Mouse (Mus musculus): ENCODE results near the gene Eif2b3. TPM values are rescaled to one million over a fixed set of nuclear protein-coding genes. Genes with fewer than 3 reads are reported as not detected.

Gene Eif2b3
- polyA plus RNA-seq, 1 experiment from 2014 or later: 23.6 TPM

- 88% methylated on average over 33 of the region's 33 CpGs for WGBS
- H3K4me2 ChIP-seq (ENCODE audit: low read depth, low read length): no peak overlapping the region
- H3K27ac ChIP-seq (ENCODE audit: low read length): no peak overlapping the region
- H3K9ac ChIP-seq (ENCODE audit: low read length): no peak overlapping the region
- ATAC-seq (replicated peaks; ENCODE audit: extremely low read depth, insufficient read depth, low FRiP score): no peak
- H3K4me3 ChIP-seq (ENCODE audit: low read length): no peak overlapping the region
- peaks cover 4% of the 10 kb centered on the region; the same call in 1 of the 2 replicates for H3K36me3 ChIP-seq (ENCODE audit: control insufficient read depth, insufficient read depth)
- peaks cover 19% of the 10 kb centered on the region for H3K4me1 ChIP-seq (ENCODE audit: control insufficient read depth, insufficient read depth, low read length)
- H3K27me3 ChIP-seq (ENCODE audit: control insufficient read depth, insufficient read depth, low read length): peaks cover 13% of the 10 kb centered on the region
- no peaks in the 10 kb centered on the region for H3K9me3 ChIP-seq (replicated peaks; ENCODE audit: control insufficient read depth, low read length)
Observed at GRCm38 (mm10) chr4:117127991-117128686, 108.9 kb downstream of the Eif2b3 start.

- Histone ChIP-seq H3K9me3 (replicated peaks; ENCODE audit: control insufficient read depth, low read length) (no peaks in the 10 kb centered on the region), H3K9ac (ENCODE audit: low read length) (no peak overlapping the region), H3K4me1 (ENCODE audit: control insufficient read depth, insufficient read depth, low read length) (peaks cover 8% of the 10 kb centered on the region), H3K27me3 (ENCODE audit: control insufficient read depth, insufficient read depth, low read length) (peaks cover 15% of the 10 kb centered on the region), H3K36me3 (ENCODE audit: control insufficient read depth, insufficient read depth) (peaks cover 4% of the 10 kb centered on the region; the same call in 1 of the 2 replicates), H3K4me2 (ENCODE audit: low read depth, low read length) (no peak overlapping the region), H3K27ac (ENCODE audit: low read length) (no peak overlapping the region), H3K4me3 (ENCODE audit: low read length) (no peak overlapping the region)
- ATAC-seq (replicated peaks; ENCODE audit: extremely low read depth, insufficient read depth, low FRiP score): no peak
- 77% methylated on average over 6 of the region's 6 CpGs for WGBS
Observed at GRCm38 (mm10) chr4:117130790-117131189, 111.6 kb downstream of the Eif2b3 start.

GRCm38 (mm10) chr4:117131198-117131597 lies 112.0 kb downstream of the Eif2b3 start:
- no peak overlapping the region for H3K9ac ChIP-seq (ENCODE audit: low read length)
- ATAC-seq (replicated peaks; ENCODE audit: extremely low read depth, insufficient read depth, low FRiP score): no peak
- WGBS: 72% methylated on average over 6 of the region's 6 CpGs

GRCm38 (mm10) chr4:117131890-117132793 lies 112.9 kb downstream of the Eif2b3 start:
- no peak overlapping the region for H3K27ac ChIP-seq (ENCODE audit: low read length)
- peak overlapping the region; percentile 94 for H3K4me2 ChIP-seq (ENCODE audit: low read depth, low read length)
- no peak for ATAC-seq (replicated peaks; ENCODE audit: extremely low read depth, insufficient read depth, low FRiP score)
- peaks cover 15% of the 10 kb centered on the region for H3K27me3 ChIP-seq (ENCODE audit: control insufficient read depth, insufficient read depth, low read length)
- peaks cover 4% of the 10 kb centered on the region; the same call in 1 of the 2 replicates for H3K36me3 ChIP-seq (ENCODE audit: control insufficient read depth, insufficient read depth)
- H3K9me3 ChIP-seq (replicated peaks; ENCODE audit: control insufficient read depth, low read length): no peaks in the 10 kb centered on the region
- peaks cover 4% of the 10 kb centered on the region for H3K4me1 ChIP-seq (ENCODE audit: control insufficient read depth, insufficient read depth, low read length)
- no peak overlapping the region; the same call in 1 of the 2 replicates for H3K4me3 ChIP-seq (ENCODE audit: low read length)
- peak overlapping the region; percentile 83 for H3K9ac ChIP-seq (ENCODE audit: low read length)
- 45% methylated on average over 7 of the region's 7 CpGs for WGBS

More at GRCm38 (mm10) chr4:117131198-117131597, 112.0 kb downstream of the Eif2b3 start:
- Histone ChIP-seq H3K4me1 (ENCODE audit: control insufficient read depth, insufficient read depth, low read length) (peaks cover 6% of the 10 kb centered on the region), H3K27me3 (ENCODE audit: control insufficient read depth, insufficient read depth, low read length) (peaks cover 15% of the 10 kb centered on the region), H3K36me3 (ENCODE audit: control insufficient read depth, insufficient read depth) (peaks cover 4% of the 10 kb centered on the region; the same call in 1 of the 2 replicates), H3K27ac (ENCODE audit: low read length) (no peak overlapping the region), H3K4me3 (ENCODE audit: low read length) (no peak overlapping the region), H3K4me2 (ENCODE audit: low read depth, low read length) (no peak overlapping the region), H3K9me3 (replicated peaks; ENCODE audit: control insufficient read depth, low read length) (no peaks in the 10 kb centered on the region)

GRCm38 (mm10) chr4:117132794-117133143 lies 113.6 kb downstream of the Eif2b3 start:
- H3K36me3 ChIP-seq (ENCODE audit: control insufficient read depth, insufficient read depth): peaks cover 4% of the 10 kb centered on the region; the same call in 1 of the 2 replicates
- H3K27ac ChIP-seq (ENCODE audit: low read length): no peak overlapping the region
- H3K27me3 ChIP-seq (ENCODE audit: control insufficient read depth, insufficient read depth, low read length): peaks cover 15% of the 10 kb centered on the region
- H3K4me2 ChIP-seq (ENCODE audit: low read depth, low read length): peak overlapping the region; percentile 94
- peak overlapping the region; percentile 83 for H3K9ac ChIP-seq (ENCODE audit: low read length)
- WGBS: 25% methylated on average over 11 of the region's 11 CpGs
- ATAC-seq (replicated peaks; ENCODE audit: extremely low read depth, insufficient read depth, low FRiP score): no peak
- no peaks in the 10 kb centered on the region for H3K9me3 ChIP-seq (replicated peaks; ENCODE audit: control insufficient read depth, low read length)
- peaks cover 4% of the 10 kb centered on the region for H3K4me1 ChIP-seq (ENCODE audit: control insufficient read depth, insufficient read depth, low read length)
- H3K4me3 ChIP-seq (ENCODE audit: low read length): peak overlapping the region; percentile 81

- Histone ChIP-seq H3K4me2 (ENCODE audit: low read depth, low read length) (peak overlapping the region; percentile 94), H3K27ac (ENCODE audit: low read length) (no peak overlapping the region), H3K9me3 (replicated peaks; ENCODE audit: control insufficient read depth, low read length) (no peaks in the 10 kb centered on the region), H3K9ac (ENCODE audit: low read length) (peak overlapping the region; percentile 83), H3K27me3 (ENCODE audit: control insufficient read depth, insufficient read depth, low read length) (peaks cover 15% of the 10 kb centered on the region), H3K36me3 (ENCODE audit: control insufficient read depth, insufficient read depth) (peaks cover under 1% of the 10 kb centered on the region; the same call in 1 of the 2 replicates), H3K4me1 (ENCODE audit: control insufficient read depth, insufficient read depth, low read length) (peaks cover 4% of the 10 kb centered on the region), H3K4me3 (ENCODE audit: low read length) (peak overlapping the region; percentile 81)
- under 1% methylated on average over 42 of the region's 42 CpGs for WGBS
- peak; percentile 25 for ATAC-seq (replicated peaks; ENCODE audit: extremely low read depth, insufficient read depth, low FRiP score)
Observed at GRCm38 (mm10) chr4:117133366-117133796, 114.2 kb downstream of the Eif2b3 start.

GRCm38 (mm10) chr4:117133817-117134600 lies 114.8 kb downstream of the Eif2b3 start, which contains the start of gene Plk3:
Gene Plk3, minus strand, starts transcription at chr4:117133963.
- peak within 1 kb of the TSS; percentile 94 for H3K4me2 ChIP-seq (ENCODE audit: low read depth, low read length)
- H3K27me3 ChIP-seq (ENCODE audit: control insufficient read depth, insufficient read depth, low read length): peaks cover 15% of the 10 kb centered on the region
- peaks cover 4% of the 10 kb centered on the region for H3K4me1 ChIP-seq (ENCODE audit: control insufficient read depth, insufficient read depth, low read length)
- WGBS: 2% methylated on average over 42 of the region's 48 CpGs
- H3K36me3 ChIP-seq (ENCODE audit: control insufficient read depth, insufficient read depth): no peaks in the 10 kb centered on the region
- ATAC-seq (replicated peaks; ENCODE audit: extremely low read depth, insufficient read depth, low FRiP score): peak; percentile 90
- peak within 1 kb of the TSS; percentile 81 for H3K4me3 ChIP-seq (ENCODE audit: low read length)
- peak within 1 kb of the TSS; percentile 83 for H3K9ac ChIP-seq (ENCODE audit: low read length)
- no peaks in the 10 kb centered on the region for H3K9me3 ChIP-seq (replicated peaks; ENCODE audit: control insufficient read depth, low read length)
- H3K27ac ChIP-seq (ENCODE audit: low read length): no peak within 1 kb of the TSS

- no peak overlapping the region for H3K27ac ChIP-seq (ENCODE audit: low read length)
- no peak overlapping the region; the same call in none of the 2 replicates for H3K9ac ChIP-seq (ENCODE audit: low read length)
- 18% methylated on average over 2 of the region's 2 CpGs for WGBS
- H3K4me2 ChIP-seq (ENCODE audit: low read depth, low read length): no peak overlapping the region
- peaks cover 4% of the 10 kb centered on the region for H3K4me1 ChIP-seq (ENCODE audit: control insufficient read depth, insufficient read depth, low read length)
- peaks cover 15% of the 10 kb centered on the region for H3K27me3 ChIP-seq (ENCODE audit: control insufficient read depth, insufficient read depth, low read length)
- H3K4me3 ChIP-seq (ENCODE audit: low read length): no peak overlapping the region
- no peak for ATAC-seq (replicated peaks; ENCODE audit: extremely low read depth, insufficient read depth, low FRiP score)
- H3K36me3 ChIP-seq (ENCODE audit: control insufficient read depth, insufficient read depth): no peaks in the 10 kb centered on the region
- H3K9me3 ChIP-seq (replicated peaks; ENCODE audit: control insufficient read depth, low read length): no peaks in the 10 kb centered on the region
Observed at GRCm38 (mm10) chr4:117134601-117134995, 115.4 kb downstream of the Eif2b3 start.

Measured in heart, embryonic 16.5 days (tissue).